Mouse (Mus musculus) bone marrow macrophage, adult 2 months (primary cell): ENCODE results near the gene Myoz1.

Source experiments
- CTCF ChIP-seq: IDR thresholded peaks from 2 replicates; pipeline ENCODE4 v1.5.1; 2012; ENCODE audit warnings: low read depth, mild to moderate bottlenecking, low read length, moderate library complexity
- POLR2A ChIP-seq: IDR thresholded peaks from 2 replicates; pipeline ENCODE4 v1.6.1; 2012; ENCODE audit warnings: mild to moderate bottlenecking, low read depth, low read length, borderline replicate concordance

GRCm38 (mm10) chr14:20626447-20626846, 29.9 kb downstream of the Myoz1 start:
- TF ChIP-seq CTCF (no peak), POLR2A (no peak)
